Mouse (Mus musculus) lung, embryonic 16.5 days (tissue): ENCODE measurements around the gene Fbln1. TPM values are rescaled to one million over a fixed set of nuclear protein-coding genes. Genes with fewer than 3 reads are reported as not detected.

Experiments
- ATAC-seq: fragments of 200-750 bp; cut with Nextera tagmentation; 2 replicates; pipeline ENCODE4 v1.8.0; 2017; ENCODE audit warnings: low read depth, mild to moderate bottlenecking, moderate library complexity
- H3K27ac ChIP-seq: fragments of 300-500 bp; sonication (generic); 2 replicates; pipeline ENCODE4 v1.5.1; 2014; ENCODE audit warnings: mild to moderate bottlenecking, control low read depth, low read length
- H3K27me3 ChIP-seq: fragments of 300-500 bp; sonication (generic); 2 replicates; pipeline ENCODE4 v1.6.1; 2014; ENCODE audit warnings: low read depth, low read length, mixed read lengths; ENCODE audit not compliant: control insufficient read depth, insufficient read depth
- H3K36me3 ChIP-seq: fragments of 300-500 bp; sonication (generic); 2 replicates; pipeline ENCODE4 v1.6.1; 2014; ENCODE audit warnings: low read length; ENCODE audit not compliant: control insufficient read depth, insufficient read depth
- H3K4me1 ChIP-seq: fragments of 300-500 bp; sonication (generic); replicated peaks from 2 replicates; pipeline ENCODE4 v1.6.1; 2014; ENCODE audit warnings: low read length, mixed read lengths; ENCODE audit not compliant: control insufficient read depth, insufficient read depth
- H3K4me2 ChIP-seq: fragments of 300-500 bp; sonication (generic); 2 replicates; pipeline ENCODE4 v1.6.1; 2014; ENCODE audit warnings: low read depth, low read length, control low read depth
- H3K4me3 ChIP-seq: fragments of 300-500 bp; sonication (generic); 2 replicates; pipeline ENCODE4 v1.5.1; 2014; ENCODE audit warnings: mild to moderate bottlenecking, low read length, control low read depth
- H3K9ac ChIP-seq: fragments of 300-500 bp; sonication (generic); 2 replicates; pipeline ENCODE4 v1.6.1; 2014; ENCODE audit warnings: low read length, control low read depth
- H3K9me3 ChIP-seq: fragments of 300-500 bp; sonication (generic); 2 replicates; pipeline ENCODE4 v1.6.1; 2016; ENCODE audit warnings: low read length; ENCODE audit not compliant: control insufficient read depth
- whole genome bisulfite sequencing: fragments of 180-500 bp; shearing (Covaris S2); extraction: QIAGEN DNeasy Blood & Tissue Kit; methylation state at CpG from one replicate; pipeline ENCODE4 v1.1.7; 2014; 5-methylcytosine and 5-hydroxymethylcytosine counted together
- polyA plus RNA-seq: library from polyadenylated mRNA; unstranded; fragments of >200 nt; fragmentation: Nextera tagmentation; extraction: Ambion mirVana; gene quantifications from 2 replicates; pipeline ENCODE4 v1.2.1, GENCODE M21; 2015

Gene Fbln1
- polyA plus RNA-seq, 1 experiment from 2014 or later, result 237 TPM

DNA sequence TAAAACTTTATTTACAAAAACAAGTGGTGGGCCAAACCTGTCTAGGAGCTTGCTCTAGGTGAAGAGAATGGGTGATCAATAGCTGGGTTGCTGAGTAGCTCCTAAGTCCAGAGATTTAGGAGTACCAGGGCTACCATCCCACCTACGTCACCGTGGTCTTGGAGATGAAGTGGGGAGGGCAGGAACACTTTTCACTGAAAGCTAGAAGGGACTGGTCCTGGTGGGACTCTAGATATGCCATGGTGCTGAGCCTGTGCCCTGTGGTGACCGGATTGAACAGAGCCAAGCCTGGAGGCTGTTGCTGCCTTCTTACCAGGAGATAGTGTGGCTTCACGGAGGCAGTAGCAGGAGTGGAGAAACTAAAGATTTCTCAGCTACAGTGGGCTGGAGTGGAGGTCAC is 34.3 kb downstream of the Fbln1 start:
- no peak overlapping the region for H3K27ac ChIP-seq
- H3K27me3 ChIP-seq, result no peaks in the 10 kb centered on the region
- WGBS, result 94% methylated on average over 4 of the region's 4 CpGs
- no peaks in the 10 kb centered on the region for H3K9me3 ChIP-seq
- H3K4me3 ChIP-seq, result no peak overlapping the region
- H3K4me1 ChIP-seq, result no peaks in the 10 kb centered on the region
- H3K36me3 ChIP-seq, result peaks cover 47% of the 10 kb centered on the region
- H3K4me2 ChIP-seq, result no peak overlapping the region
- ATAC-seq, result no peak
- no peak overlapping the region for H3K9ac ChIP-seq

DNA sequence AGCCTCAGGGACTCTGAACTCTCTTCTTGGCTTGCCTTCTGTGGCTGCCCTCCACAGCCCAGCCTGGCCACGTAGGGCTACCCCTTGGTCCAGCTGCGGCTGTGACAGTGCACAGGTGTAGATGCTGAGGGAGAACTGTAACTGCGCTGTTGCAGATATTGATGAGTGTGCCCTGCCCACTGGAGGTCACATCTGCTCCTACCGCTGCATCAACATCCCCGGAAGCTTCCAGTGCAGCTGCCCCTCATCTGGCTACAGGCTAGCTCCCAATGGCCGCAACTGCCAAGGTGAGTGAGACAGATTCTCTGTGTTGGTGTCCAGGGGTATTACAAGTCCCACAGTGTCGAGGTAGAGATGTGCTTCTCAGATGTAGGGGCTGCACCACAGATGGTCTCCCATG is 36.1 kb downstream of the Fbln1 start:
- H3K4me3 ChIP-seq, result no peak overlapping the region
- no peak overlapping the region for H3K9ac ChIP-seq
- H3K9me3 ChIP-seq, result no peaks in the 10 kb centered on the region
- peaks cover 49% of the 10 kb centered on the region for H3K36me3 ChIP-seq
- ATAC-seq, result no peak
- WGBS, result 89% methylated on average over 7 of the region's 7 CpGs
- H3K27ac ChIP-seq, result no peak overlapping the region
- H3K27me3 ChIP-seq, result no peaks in the 10 kb centered on the region
- H3K4me2 ChIP-seq, result no peak overlapping the region
- no peaks in the 10 kb centered on the region for H3K4me1 ChIP-seq

DNA sequence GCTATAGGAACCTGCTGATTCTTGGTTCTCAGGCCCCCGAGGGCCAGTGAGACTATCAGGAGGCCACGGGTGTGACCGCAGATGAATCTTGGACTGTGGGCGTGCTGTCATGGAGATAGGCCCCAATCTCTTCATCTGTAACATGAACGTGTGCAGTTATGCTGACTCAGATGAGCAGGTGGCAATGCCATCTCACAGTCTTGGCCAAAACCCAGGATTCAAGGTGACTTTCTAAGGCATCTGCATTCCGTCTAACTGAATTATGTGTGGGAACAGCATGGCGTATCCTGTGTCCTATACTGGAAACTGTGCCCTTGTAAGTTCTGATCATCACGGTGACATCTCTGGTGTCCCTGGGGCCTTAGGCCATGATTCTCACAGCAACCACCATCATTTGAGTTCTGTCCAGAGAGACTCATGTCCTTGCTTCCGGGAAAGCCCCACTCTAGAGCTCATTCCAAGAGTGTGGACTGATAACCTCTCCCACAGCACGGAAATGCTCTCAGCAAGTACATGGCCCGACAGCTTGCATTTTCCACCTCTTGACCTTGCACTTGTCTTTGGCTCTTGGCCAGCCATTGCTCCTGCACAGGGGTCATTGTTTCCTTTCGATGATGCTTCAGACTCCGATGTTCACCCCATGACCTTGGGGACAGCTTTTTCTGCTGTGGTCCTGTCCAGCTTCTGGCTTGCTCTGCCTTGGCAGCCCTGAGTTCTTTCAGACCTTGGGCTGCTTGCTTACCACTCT is 38.8 kb downstream of the Fbln1 start:
- ATAC-seq, result no peak
- Histone ChIP-seq H3K36me3 (peaks cover 32% of the 10 kb centered on the region), H3K4me1 (no peaks in the 10 kb centered on the region), H3K27ac (no peak overlapping the region), H3K9ac (no peak overlapping the region), H3K27me3 (no peaks in the 10 kb centered on the region), H3K4me2 (no peak overlapping the region), H3K4me3 (no peak overlapping the region), H3K9me3 (no peaks in the 10 kb centered on the region)
- 79% methylated on average over 13 of the region's 13 CpGs for WGBS

DNA sequence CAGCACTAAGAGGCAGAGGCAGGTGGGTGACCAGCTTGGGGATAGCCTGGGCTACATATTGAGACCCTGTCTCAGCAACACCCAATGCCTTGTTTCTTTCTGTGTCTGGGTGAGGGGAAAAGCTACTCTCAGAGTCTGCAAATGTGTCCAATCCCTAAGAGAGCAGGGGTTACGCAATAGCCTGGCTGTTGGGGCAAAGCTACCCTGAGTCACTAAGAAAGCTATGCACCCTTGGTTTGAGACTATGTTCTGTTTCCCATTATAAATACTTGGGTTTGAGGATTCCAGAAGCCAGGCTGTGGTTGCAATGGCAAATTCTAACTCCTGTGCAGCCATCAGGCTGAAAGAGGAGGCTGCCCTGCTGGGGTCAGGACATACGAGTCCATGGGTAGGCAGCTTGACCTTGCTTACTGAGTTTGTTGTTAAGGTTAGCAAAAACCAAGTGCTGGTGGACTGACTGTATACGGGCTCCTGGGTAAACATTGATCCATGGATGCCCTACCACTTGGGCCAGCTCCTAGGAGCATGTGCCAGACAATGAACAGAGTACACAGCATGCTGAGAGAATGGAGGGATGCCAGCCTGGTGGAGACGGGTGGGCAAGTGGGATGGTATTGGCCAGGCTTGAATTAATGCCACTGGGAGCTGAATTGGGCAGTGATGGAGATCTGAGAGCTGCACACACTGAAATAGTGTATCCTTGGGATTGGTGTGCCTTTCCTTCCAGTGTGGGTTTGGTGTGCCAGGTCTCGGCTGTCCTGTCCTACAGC is 39.7 kb downstream of the Fbln1 start:
- Histone ChIP-seq H3K27ac (no peak overlapping the region), H3K9ac (no peak overlapping the region), H3K4me2 (no peak overlapping the region), H3K36me3 (peaks cover 32% of the 10 kb centered on the region), H3K4me1 (no peaks in the 10 kb centered on the region), H3K27me3 (no peaks in the 10 kb centered on the region), H3K4me3 (no peak overlapping the region), H3K9me3 (no peaks in the 10 kb centered on the region)
- no peak for ATAC-seq
- WGBS, result 83% methylated on average over 5 of the region's 5 CpGs

DNA sequence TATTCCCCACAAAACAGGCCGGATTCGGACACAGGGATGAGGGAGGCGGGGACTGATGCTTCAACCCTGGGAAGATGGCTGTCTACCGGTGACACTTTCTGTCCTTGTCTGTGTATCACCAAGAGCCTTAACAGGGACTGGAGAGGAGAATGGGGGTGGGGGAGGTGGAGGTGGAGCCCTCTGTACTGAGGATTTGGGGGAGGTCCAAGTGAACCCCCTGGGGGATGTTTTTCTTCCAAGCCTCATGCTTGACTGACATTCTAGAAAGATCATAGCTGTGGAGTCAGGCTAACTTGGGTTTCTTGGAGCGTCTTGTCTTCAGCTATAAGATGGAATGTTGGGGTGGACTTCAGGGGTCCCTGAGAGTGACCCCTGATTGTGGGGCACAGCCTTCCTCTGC is 40.3 kb downstream of the Fbln1 start:
- H3K9me3 ChIP-seq, result no peaks in the 10 kb centered on the region
- no peak for ATAC-seq
- H3K4me3 ChIP-seq, result no peak overlapping the region
- no peaks in the 10 kb centered on the region for H3K4me1 ChIP-seq
- no peaks in the 10 kb centered on the region for H3K27me3 ChIP-seq
- no peak overlapping the region for H3K27ac ChIP-seq
- WGBS, result 89% methylated on average over 5 of the region's 5 CpGs
- H3K9ac ChIP-seq, result no peak overlapping the region
- peaks cover 32% of the 10 kb centered on the region for H3K36me3 ChIP-seq
- no peak overlapping the region for H3K4me2 ChIP-seq

DNA sequence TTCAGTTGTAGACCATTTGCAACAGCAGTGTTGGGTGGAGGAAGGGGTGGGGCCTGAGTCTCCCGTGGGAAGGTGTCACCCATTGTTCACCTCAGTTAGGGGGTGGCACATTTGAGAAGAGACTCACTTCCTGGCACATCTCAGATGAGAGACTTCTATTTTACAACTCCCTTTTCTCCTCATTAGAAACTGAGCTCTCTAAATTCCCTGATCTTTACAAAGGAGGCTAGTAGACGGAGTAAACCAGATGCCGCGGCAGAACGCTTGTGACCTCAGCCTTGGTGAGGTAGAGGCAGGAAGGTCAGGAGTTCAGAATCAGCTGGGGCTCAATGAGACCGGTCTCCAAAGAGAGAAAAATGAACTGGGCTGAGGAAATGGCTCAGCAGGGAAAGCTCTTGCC is 41.2 kb downstream of the Fbln1 start:
- ATAC-seq, result no peak
- Histone ChIP-seq H3K4me2 (no peak overlapping the region), H3K36me3 (peaks cover 39% of the 10 kb centered on the region), H3K27ac (no peak overlapping the region), H3K9ac (no peak overlapping the region), H3K9me3 (no peaks in the 10 kb centered on the region), H3K27me3 (no peaks in the 10 kb centered on the region), H3K4me3 (no peak overlapping the region), H3K4me1 (no peaks in the 10 kb centered on the region)
- WGBS, result 66% methylated on average over 6 of the region's 6 CpGs

DNA sequence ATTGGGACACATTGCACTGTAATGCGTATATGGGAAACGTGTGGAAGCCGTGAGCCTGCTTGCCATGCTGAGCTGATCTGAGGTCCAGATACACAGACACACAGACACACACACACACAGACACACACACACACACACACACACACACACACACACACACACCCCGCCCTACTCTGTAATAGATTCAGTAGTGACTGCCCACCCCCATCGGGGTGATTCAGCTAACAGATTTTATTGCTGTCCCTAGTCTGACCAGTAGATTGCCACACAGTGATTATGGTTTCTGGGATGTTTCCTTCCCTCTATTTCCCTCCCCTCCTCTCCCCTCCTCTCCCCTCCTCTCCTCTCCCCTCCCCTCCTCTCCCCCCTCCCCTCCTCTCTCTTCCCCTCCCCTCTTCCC is 42.6 kb downstream of the Fbln1 start:
- H3K9ac ChIP-seq, result no peak overlapping the region
- no peak overlapping the region for H3K4me3 ChIP-seq
- no peaks in the 10 kb centered on the region for H3K9me3 ChIP-seq
- no peaks in the 10 kb centered on the region for H3K4me1 ChIP-seq
- no peaks in the 10 kb centered on the region for H3K27me3 ChIP-seq
- no peak overlapping the region for H3K27ac ChIP-seq
- H3K4me2 ChIP-seq, result no peak overlapping the region
- 82% methylated on average over 5 of the region's 5 CpGs for WGBS
- no peak for ATAC-seq
- peaks cover 37% of the 10 kb centered on the region for H3K36me3 ChIP-seq

DNA sequence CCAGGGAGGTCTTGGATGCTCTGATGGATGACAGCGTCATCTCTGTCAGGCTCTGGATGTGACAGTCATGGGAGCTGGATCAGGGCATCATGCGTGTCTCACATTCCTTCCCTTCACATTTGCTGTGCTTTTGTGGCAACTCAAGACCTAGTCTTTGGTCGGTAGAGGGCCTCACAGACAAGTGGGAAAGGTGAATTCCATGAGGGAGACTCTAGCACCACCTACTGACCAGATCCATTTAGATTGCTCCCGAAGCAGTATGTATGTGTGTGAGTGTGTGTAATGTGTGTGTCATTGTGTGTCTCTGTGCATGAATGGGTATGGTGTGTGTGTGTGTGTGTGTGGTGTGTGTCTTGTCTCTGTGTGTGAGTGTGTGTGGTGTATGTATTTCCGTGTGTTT is 43.5 kb downstream of the Fbln1 start:
- Histone ChIP-seq H3K4me2 (no peak overlapping the region), H3K27me3 (no peaks in the 10 kb centered on the region), H3K4me1 (no peaks in the 10 kb centered on the region), H3K9me3 (no peaks in the 10 kb centered on the region), H3K27ac (no peak overlapping the region), H3K4me3 (no peak overlapping the region), H3K36me3 (peaks cover 36% of the 10 kb centered on the region), H3K9ac (no peak overlapping the region)
- ATAC-seq, result no peak
- 57% methylated on average over 5 of the region's 5 CpGs for WGBS

DNA sequence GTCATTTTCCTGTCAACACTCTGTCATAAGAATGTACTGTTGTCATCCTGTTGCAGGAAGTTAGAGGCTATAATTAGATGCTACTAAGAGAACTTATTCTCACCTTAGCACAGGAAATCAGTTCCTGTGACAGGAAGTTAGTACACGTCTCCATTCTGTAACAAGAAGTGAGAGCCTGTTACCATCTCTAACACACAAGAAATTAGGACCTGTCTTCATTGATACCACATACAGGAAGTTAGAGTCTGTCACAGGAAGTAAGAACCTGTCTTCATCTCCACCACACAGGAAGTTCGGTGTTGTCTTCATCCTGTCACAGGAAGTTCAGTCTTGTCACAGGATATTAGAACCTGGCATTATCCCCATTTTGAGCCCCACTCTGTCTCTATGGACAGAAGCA is 44.7 kb downstream of the Fbln1 start:
- Histone ChIP-seq H3K4me3 (no peak overlapping the region), H3K4me2 (no peak overlapping the region), H3K27me3 (no peaks in the 10 kb centered on the region), H3K36me3 (peaks cover 29% of the 10 kb centered on the region), H3K9ac (no peak overlapping the region), H3K9me3 (no peaks in the 10 kb centered on the region), H3K4me1 (no peaks in the 10 kb centered on the region), H3K27ac (no peak overlapping the region)
- 82% methylated on average over 2 of the region's 2 CpGs for WGBS
- ATAC-seq, result no peak
